Mouse (Mus musculus) forebrain, embryonic 15.5 days (tissue): ENCODE data around the gene Angpt4. TPM values are rescaled to one million over a fixed set of nuclear protein-coding genes. Genes with fewer than 3 reads are reported as not detected.

ENCODE experiments used
- ATAC-seq: fragments of 200-750 bp; cut with Nextera tagmentation; replicated peaks from 2 replicates; pipeline ENCODE4 v1.8.0; 2017; ENCODE audit warnings: mild to moderate bottlenecking, moderate TSS enrichment, moderate library complexity
- H3K27ac ChIP-seq: fragments of 300-500 bp; sonication (generic); replicated peaks from 2 replicates; pipeline ENCODE4 v1.5.1; 2015; ENCODE audit warnings: mild to moderate bottlenecking, inconsistent platforms
- H3K27me3 ChIP-seq: fragments of 300-500 bp; sonication (generic); 2 replicates; pipeline ENCODE4 v1.6.1; 2015; ENCODE audit warnings: inconsistent platforms
- H3K36me3 ChIP-seq: fragments of 300-500 bp; sonication (generic); 2 replicates; pipeline ENCODE4 v1.6.1; 2015; ENCODE audit warnings: mild to moderate bottlenecking, inconsistent platforms
- H3K4me1 ChIP-seq: fragments of 300-500 bp; sonication (generic); 2 replicates; pipeline ENCODE4 v1.6.1; 2015; ENCODE audit warnings: inconsistent platforms
- H3K4me2 ChIP-seq: fragments of 300-500 bp; sonication (generic); replicated peaks from 2 replicates; pipeline ENCODE4 v1.6.1; 2015; ENCODE audit warnings: mild to moderate bottlenecking, inconsistent platforms
- H3K4me3 ChIP-seq: fragments of 300-500 bp; sonication (generic); 2 replicates; pipeline ENCODE4 v1.5.1; 2015; ENCODE audit warnings: mild to moderate bottlenecking, inconsistent platforms
- H3K9ac ChIP-seq: fragments of 300-500 bp; sonication (generic); replicated peaks from 2 replicates; pipeline ENCODE4 v1.6.1; 2015; ENCODE audit warnings: mild to moderate bottlenecking, inconsistent platforms
- H3K9me3 ChIP-seq: fragments of 300-500 bp; sonication (generic); 2 replicates; pipeline ENCODE4 v1.6.1; 2016; ENCODE audit warnings: inconsistent platforms
- WGBS: fragments of 180-500 bp; shearing (Covaris S2); methylation state at CpG from one replicate; pipeline ENCODE4 v1.1.7; 2015; ENCODE audit warnings: mixed read lengths; 5-methylcytosine and 5-hydroxymethylcytosine counted together
- polyA plus RNA-seq: library from polyadenylated mRNA; unstranded; fragments of >200 nt; fragmentation: Nextera tagmentation; extraction: Ambion mirVana; gene quantifications from 2 replicates; pipeline ENCODE4 v1.2.1, GENCODE M21; 2015

Gene Angpt4
- polyA plus RNA-seq, 1 experiment from 2014 or later: not detected

DNA sequence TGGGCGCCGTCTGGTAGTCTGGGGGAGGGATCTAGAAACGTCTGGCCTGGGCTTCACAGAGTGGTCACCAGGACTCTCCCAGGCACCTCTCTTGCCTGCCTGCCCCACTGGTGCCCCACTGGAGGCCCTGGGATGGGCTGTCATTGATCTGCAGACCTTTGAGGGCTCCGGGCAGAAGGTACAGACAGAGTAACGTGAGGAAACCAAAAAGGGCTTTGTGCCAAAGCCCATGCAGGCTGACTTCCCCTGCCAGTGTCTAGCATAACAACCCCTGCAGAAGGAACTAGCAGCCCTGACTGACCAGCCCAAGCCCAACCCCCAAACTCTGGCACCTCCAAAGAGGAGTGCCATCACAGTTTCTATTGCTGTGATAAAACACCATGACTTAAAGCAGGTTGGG lies 15.1 kb upstream of the Angpt4 start:
- Histone ChIP-seq H3K4me1 (peaks cover 7% of the 10 kb centered on the region), H3K4me2 (no peak overlapping the region), H3K27ac (no peak overlapping the region), H3K9ac (no peak overlapping the region), H3K27me3 (no peaks in the 10 kb centered on the region), H3K36me3 (no peaks in the 10 kb centered on the region), H3K4me3 (no peak overlapping the region), H3K9me3 (no peaks in the 10 kb centered on the region)
- WGBS: 86% methylated on average over 5 of the region's 5 CpGs
- no peak for ATAC-seq

DNA sequence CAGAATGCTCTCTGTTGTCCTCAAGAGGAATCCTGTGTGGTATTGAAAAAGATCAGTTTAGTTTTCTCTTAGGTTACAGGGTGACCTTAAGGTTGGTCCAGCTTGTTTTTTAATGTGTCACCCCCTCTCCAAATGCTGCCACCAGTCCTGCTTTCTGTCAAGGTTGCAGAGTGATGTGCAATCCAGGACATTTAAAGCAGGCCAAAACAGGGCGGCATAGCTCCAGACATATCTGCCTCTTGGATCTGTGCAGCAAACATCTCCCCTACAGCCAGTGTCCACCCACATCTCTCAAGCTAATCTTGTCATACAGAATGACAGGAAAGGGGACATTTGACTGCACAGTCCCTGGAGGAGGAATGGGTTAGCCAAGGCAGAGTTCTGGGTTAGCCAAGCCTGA lies 12.9 kb upstream of the Angpt4 start:
- ATAC-seq: no peak
- 92% methylated on average over 1 of the region's 1 CpGs for WGBS
- H3K27me3 ChIP-seq: no peaks in the 10 kb centered on the region

DNA sequence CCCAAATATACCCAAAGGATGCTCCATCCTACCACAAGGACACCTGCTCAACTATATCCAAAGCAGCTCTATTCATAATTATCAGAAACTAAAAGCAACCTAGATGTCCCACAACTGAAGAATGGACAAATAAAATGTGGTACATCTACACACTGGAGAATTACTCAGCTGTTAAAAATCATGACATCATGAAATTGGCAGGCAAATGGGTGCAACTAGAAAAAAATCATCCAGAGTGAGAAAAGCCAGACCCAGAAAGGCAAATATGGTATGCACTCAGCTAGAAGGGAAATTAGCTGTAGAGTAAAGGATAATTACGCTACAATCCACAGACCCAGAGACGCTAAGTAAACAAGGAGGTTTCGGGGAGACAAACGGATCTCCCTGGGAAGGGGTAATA lies 10.2 kb upstream of the Angpt4 start:
- no peak overlapping the region for H3K27ac ChIP-seq
- H3K4me2 ChIP-seq: no peak overlapping the region
- WGBS: 79% methylated on average over 4 of the region's 4 CpGs
- H3K4me3 ChIP-seq: no peak overlapping the region
- no peaks in the 10 kb centered on the region for H3K9me3 ChIP-seq
- no peak for ATAC-seq
- no peaks in the 10 kb centered on the region for H3K36me3 ChIP-seq
- no peak overlapping the region for H3K9ac ChIP-seq
- no peaks in the 10 kb centered on the region for H3K4me1 ChIP-seq
- H3K27me3 ChIP-seq: no peaks in the 10 kb centered on the region

More for the DNA sequence above, 12.9 kb upstream of the Angpt4 start:
- peaks cover 4% of the 10 kb centered on the region; the same call in 1 of the 2 replicates for H3K4me1 ChIP-seq
- H3K36me3 ChIP-seq: no peaks in the 10 kb centered on the region
- no peaks in the 10 kb centered on the region for H3K9me3 ChIP-seq
- H3K4me2 ChIP-seq: no peak overlapping the region
- H3K9ac ChIP-seq: no peak overlapping the region
- no peak overlapping the region for H3K4me3 ChIP-seq
- no peak overlapping the region for H3K27ac ChIP-seq

DNA sequence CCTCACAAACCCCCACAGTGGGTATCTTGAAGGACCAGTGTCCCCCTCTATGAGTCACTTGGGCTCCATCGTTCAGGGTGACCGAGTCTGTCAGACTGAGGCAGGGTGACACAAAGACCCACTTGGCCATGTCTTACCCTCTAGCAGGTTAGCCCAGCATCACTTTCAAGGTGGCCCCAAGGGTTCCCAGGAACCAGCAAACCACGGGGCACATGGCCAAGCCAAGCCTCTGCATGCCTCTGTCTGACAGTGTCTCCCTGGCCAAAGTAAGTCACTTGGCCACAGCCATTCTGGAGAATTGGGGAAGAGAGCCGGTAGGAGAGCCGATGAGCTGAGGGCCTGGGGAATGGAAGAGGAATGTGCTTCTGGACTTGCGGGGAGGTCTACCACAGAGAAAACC lies 7.7 kb upstream of the Angpt4 start:
- no peak overlapping the region for H3K27ac ChIP-seq
- H3K36me3 ChIP-seq: no peaks in the 10 kb centered on the region
- no peaks in the 10 kb centered on the region for H3K27me3 ChIP-seq
- H3K4me3 ChIP-seq: no peak overlapping the region
- no peaks in the 10 kb centered on the region for H3K9me3 ChIP-seq
- no peaks in the 10 kb centered on the region for H3K4me1 ChIP-seq
- H3K9ac ChIP-seq: no peak overlapping the region
- ATAC-seq: no peak
- H3K4me2 ChIP-seq: no peak overlapping the region
- 84% methylated on average over 6 of the region's 6 CpGs for WGBS

DNA sequence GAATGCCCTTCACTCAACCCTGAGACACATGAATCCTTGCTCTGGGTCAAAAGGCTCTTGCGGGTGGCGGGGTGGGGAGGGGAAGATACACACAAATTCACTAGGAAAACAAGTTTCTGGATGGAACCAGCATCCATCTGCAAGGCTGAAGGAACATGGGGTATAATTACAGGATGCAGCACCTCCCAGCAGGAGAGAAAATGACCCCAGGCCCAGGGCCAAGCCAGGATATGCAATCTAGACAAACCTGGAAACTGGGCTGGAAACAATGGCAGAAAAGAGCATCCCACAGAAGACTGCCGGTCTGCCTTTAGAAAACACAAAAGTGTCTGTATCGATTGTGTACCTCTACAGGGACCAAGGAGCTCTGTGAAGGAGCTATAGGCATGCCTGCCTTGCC lies 7.1 kb upstream of the Angpt4 start:
- H3K4me1 ChIP-seq: no peaks in the 10 kb centered on the region
- H3K4me2 ChIP-seq: no peak overlapping the region
- H3K9me3 ChIP-seq: no peaks in the 10 kb centered on the region
- H3K36me3 ChIP-seq: no peaks in the 10 kb centered on the region
- ATAC-seq: no peak
- no peaks in the 10 kb centered on the region for H3K27me3 ChIP-seq
- H3K4me3 ChIP-seq: no peak overlapping the region
- H3K27ac ChIP-seq: no peak overlapping the region
- 79% methylated on average over 4 of the region's 4 CpGs for WGBS
- no peak overlapping the region for H3K9ac ChIP-seq

DNA sequence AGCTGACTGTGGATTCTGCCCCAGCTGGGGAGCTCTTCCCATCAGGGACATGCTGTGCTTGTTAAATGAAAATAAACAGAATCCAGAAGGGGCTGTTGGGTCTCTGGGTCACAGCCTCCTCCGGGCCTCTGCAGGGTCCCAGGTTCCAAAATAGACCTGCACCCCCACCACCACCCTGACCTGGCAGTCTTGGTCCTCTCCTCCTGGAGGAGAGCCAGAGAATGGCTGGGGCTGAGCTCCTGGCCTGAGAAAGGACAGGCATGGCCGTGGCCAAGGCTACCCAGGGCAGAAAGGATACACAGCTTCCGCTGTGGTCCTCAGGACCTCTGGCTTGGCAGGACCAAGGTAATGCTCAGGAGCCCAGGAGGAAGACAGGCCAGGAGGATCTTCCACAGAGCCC lies 6.4 kb upstream of the Angpt4 start:
- WGBS: 70% methylated on average over 3 of the region's 3 CpGs
- Histone ChIP-seq H3K4me3 (no peak overlapping the region), H3K4me2 (no peak overlapping the region), H3K9ac (no peak overlapping the region), H3K4me1 (no peaks in the 10 kb centered on the region), H3K36me3 (no peaks in the 10 kb centered on the region), H3K9me3 (no peaks in the 10 kb centered on the region), H3K27ac (no peak overlapping the region), H3K27me3 (no peaks in the 10 kb centered on the region)
- no peak for ATAC-seq

DNA sequence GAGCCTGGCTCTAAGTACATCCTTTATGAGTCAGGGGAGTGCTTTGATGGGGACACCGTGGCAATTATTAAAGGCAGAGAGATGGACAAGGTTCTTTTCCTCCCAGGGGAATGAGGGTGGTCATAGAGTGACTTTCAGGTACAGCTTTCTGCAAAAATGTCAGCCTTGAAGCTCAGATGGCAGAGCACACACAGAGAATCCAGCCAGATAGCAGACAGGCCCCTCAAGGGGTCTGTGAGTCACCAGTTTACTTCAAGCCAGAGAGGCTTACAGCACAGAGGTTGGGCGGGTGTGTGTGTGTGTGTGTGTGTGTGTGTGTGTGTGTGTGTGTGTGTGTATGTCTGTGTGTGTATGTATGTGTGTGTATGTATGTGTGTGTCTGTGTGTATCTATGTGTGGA lies 4.0 kb upstream of the Angpt4 start:
- Histone ChIP-seq H3K27me3 (no peaks in the 10 kb centered on the region), H3K4me3 (no peak overlapping the region), H3K4me2 (no peak overlapping the region), H3K36me3 (no peaks in the 10 kb centered on the region), H3K9me3 (no peaks in the 10 kb centered on the region), H3K27ac (no peak overlapping the region), H3K4me1 (no peaks in the 10 kb centered on the region), H3K9ac (no peak overlapping the region)
- no peak for ATAC-seq
- 76% methylated on average over 2 of the region's 2 CpGs for WGBS

DNA sequence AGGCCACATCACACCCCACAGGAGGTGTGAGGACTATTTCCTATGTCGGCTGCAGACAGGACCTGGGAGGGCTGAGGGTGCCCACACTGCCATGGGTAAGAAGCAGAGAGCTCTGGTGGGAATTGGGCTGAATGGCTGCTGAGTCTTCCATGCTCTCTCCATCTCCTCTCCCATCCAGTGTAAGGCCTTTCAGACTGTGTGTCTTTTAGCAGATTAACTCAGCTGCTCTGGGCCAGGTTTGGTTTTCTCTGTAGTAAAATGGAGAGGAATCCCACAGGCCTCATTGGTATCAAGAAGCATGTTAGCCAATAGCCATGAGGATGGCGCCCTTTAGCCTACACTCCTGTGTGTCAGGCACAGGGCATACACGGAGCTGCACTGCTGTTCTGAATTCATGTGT lies 1.6 kb upstream of the Angpt4 start:
- H3K4me3 ChIP-seq: no peak overlapping the region
- ATAC-seq: no peak
- no peak overlapping the region for H3K27ac ChIP-seq
- H3K4me1 ChIP-seq: no peaks in the 10 kb centered on the region
- H3K9me3 ChIP-seq: no peaks in the 10 kb centered on the region
- H3K4me2 ChIP-seq: no peak overlapping the region
- no peaks in the 10 kb centered on the region for H3K27me3 ChIP-seq
- H3K36me3 ChIP-seq: no peaks in the 10 kb centered on the region
- 86% methylated on average over 3 of the region's 3 CpGs for WGBS
- no peak overlapping the region for H3K9ac ChIP-seq

DNA sequence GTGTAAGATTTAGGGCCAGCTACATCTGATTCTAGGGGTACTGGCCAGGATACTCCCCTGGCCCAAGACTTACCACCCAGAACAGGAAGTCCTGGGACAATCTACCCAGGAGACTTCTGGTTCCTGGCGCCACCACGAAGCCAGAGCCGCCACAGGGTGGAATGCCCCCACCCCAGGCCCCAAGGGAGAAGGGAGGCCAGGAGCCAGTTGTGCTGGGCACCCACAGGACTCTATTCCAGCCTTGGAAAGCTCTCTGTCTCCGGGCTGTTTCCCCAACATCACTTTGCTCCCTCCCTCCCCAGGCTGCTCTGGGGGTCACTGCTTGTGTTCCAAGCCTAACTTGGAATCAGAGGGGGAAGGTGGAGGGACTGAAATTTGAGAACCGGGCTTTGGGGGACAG lies 512 bp upstream of the Angpt4 start:
- Histone ChIP-seq H3K4me2 (no peak overlapping the region), H3K9ac (no peak overlapping the region), H3K4me3 (no peak overlapping the region), H3K27ac (no peak overlapping the region), H3K9me3 (no peaks in the 10 kb centered on the region), H3K27me3 (no peaks in the 10 kb centered on the region), H3K4me1 (no peaks in the 10 kb centered on the region), H3K36me3 (no peaks in the 10 kb centered on the region)
- WGBS: 68% methylated on average over 5 of the region's 5 CpGs
- ATAC-seq: no peak

DNA sequence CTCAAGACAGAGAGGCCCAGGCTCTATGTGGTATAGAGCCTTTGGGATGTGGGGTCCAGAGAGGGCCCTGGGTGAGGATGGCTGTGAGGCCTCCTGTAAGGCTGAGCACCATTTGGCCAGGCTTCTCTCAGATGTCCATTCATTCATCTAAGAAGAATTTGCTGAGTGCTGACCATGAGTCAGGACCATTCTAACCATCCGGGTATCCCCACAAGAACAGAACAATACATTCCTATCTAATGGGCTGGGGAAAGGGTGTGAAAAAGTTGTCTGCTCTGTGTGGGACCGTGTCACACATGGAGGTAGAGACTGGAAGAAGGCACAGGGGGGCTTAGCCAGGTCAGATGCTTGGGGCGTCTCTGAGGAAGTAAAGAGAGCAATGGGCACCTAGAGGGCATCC lies 741 bp downstream of the Angpt4 start:
- Histone ChIP-seq H3K4me2 (no peak overlapping the region), H3K4me1 (no peaks in the 10 kb centered on the region), H3K4me3 (no peak overlapping the region), H3K27me3 (no peaks in the 10 kb centered on the region), H3K9me3 (no peaks in the 10 kb centered on the region), H3K27ac (no peak overlapping the region), H3K36me3 (no peaks in the 10 kb centered on the region), H3K9ac (no peak overlapping the region)
- no peak for ATAC-seq
- 75% methylated on average over 3 of the region's 3 CpGs for WGBS

DNA sequence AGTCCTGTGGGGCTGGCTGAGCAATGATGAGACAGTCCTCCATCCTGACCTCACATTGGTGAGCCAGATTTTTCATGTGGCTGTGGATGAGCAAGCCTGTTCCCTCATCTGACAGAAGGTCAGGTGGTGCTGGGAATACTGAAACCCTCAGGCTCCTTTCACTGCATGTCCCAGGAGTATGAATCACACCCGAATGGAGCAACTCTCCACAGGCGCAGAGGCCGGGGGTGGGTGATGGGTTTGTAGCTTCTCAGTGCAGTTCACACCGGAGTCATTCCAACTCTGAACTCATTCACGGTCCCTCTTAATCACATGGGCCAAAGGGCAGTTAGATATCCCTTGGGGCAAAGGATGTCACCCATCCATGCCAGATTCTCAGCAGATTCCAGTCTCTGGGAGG lies 3.1 kb downstream of the Angpt4 start:
- no peaks in the 10 kb centered on the region for H3K9me3 ChIP-seq
- H3K36me3 ChIP-seq: no peaks in the 10 kb centered on the region
- H3K9ac ChIP-seq: no peak overlapping the region
- no peaks in the 10 kb centered on the region for H3K27me3 ChIP-seq
- H3K4me3 ChIP-seq: no peak overlapping the region
- no peaks in the 10 kb centered on the region for H3K4me1 ChIP-seq
- no peak overlapping the region for H3K4me2 ChIP-seq
- 84% methylated on average over 5 of the region's 5 CpGs for WGBS
- no peak overlapping the region for H3K27ac ChIP-seq
- no peak for ATAC-seq

- Histone ChIP-seq H3K9me3 (no peaks in the 10 kb centered on the region), H3K27me3 (no peaks in the 10 kb centered on the region), H3K27ac (no peak overlapping the region), H3K4me1 (no peaks in the 10 kb centered on the region), H3K36me3 (no peaks in the 10 kb centered on the region), H3K9ac (no peak overlapping the region), H3K4me2 (no peak overlapping the region), H3K4me3 (no peak overlapping the region)
- 33% methylated on average over 2 of the region's 2 CpGs for WGBS
- no peak for ATAC-seq
Measured at GRCm38 (mm10) chr2:151915111-151915510, 4.1 kb downstream of the Angpt4 start.

- no peak overlapping the region for H3K4me3 ChIP-seq
Measured at GRCm38 (mm10) chr2:151916061-151916831, 5.2 kb downstream of the Angpt4 start.

More at GRCm38 (mm10) chr2:151916061-151916831, 5.2 kb downstream of the Angpt4 start:
- Histone ChIP-seq H3K27me3 (no peaks in the 10 kb centered on the region), H3K36me3 (no peaks in the 10 kb centered on the region), H3K4me2 (no peak overlapping the region), H3K27ac (no peak overlapping the region), H3K4me1 (no peaks in the 10 kb centered on the region), H3K9ac (no peak overlapping the region), H3K9me3 (no peaks in the 10 kb centered on the region)
- 81% methylated on average over 13 of the region's 13 CpGs for WGBS
- ATAC-seq: no peak
